Comparison of ENCODE assay signal across 18 mouse cellular contexts in genomic region chr10:62461321-62461720, GRCm38 (mm10). TPM values are rescaled to one million over a fixed set of nuclear protein-coding genes. Genes with fewer than 3 reads are reported as not detected.
DNase-seq lines count a peak whose midpoint lies in the region.
"Had no signal": no experiment of that assay in that cellular context is flagged by ENCODE, and none has a peak within 500 bp of the region (broad histone marks: within the 10 kb centered on the region; RNA-seq: fewer than 3 reads in every experiment).

No protein-coding gene starts in this region.

- DNase-seq in 3T3-L1 (ENCODE audit: low read depth, low spot score), result peak; percentile 64
- DNase-seq in NIH3T3 (ENCODE audit: low read depth), result peak; percentile 79
- DNase-seq in natural killer cell, adult 2 months (ENCODE audit: low spot score in 2 of 2), result no peak
- DNase-seq in gastrocnemius, adult 8-10 months (ENCODE audit: low spot score in 2 of 2), result no peak
- DNase-seq: adrenal gland, adult 2 months; adrenal gland, adult 8-10 months; adrenal gland, postnatal 10 days; adrenal gland, postnatal 14 days; adrenal gland, postnatal 25 days; adrenal gland, postnatal 36 days; B cell, adult 2 months; cerebellum, adult 11 months; cerebellum, adult 11-12 months; cerebellum, adult 18-20 months; cerebellum, adult 2 months; cerebellum, adult 8-10 months had no signal

RNA-seq across cellular contexts. Expression of gene Supv3l1, which starts 11.8 kb away (rescaled TPM):
- 10 to 100 TPM; 15.1 to 19.9 (median 17.7) TPM for total RNA-seq in gastrocnemius, adult 8-10 months (2022)

RNA-seq across cellular contexts. Expression of gene 4930507D05Rik, which starts 12.0 kb away (rescaled TPM):
- not detected for total RNA-seq in gastrocnemius, adult 8-10 months (2022)

RNA-seq across cellular contexts. Expression of gene Vps26a, which starts 25.3 kb away (rescaled TPM):
- 10 to 100 TPM; 27.5 to 31.7 (median 29.6) TPM for total RNA-seq in gastrocnemius, adult 8-10 months (2022)

RNA-seq across cellular contexts. Expression of gene Hkdc1, which starts 39.0 kb away (rescaled TPM):
- not detected for total RNA-seq in gastrocnemius, adult 8-10 months (2022)
- total RNA-seq: adrenal gland, adult 18-20 months; adrenal gland, adult 2 months; adrenal gland, adult 8-10 months; adrenal gland, postnatal 14 days; adrenal gland, postnatal 25 days; adrenal gland, postnatal 36 days; CH12.LX had no signal

Comparison
In these comparisons a context has a peak if more than half of its experiments do, and no peak if none do; other contexts are left out.
1. DNase-seq: peak in 3T3-L1 (single experiment) and NIH3T3 (single experiment); none in natural killer cell, adult 2 months (0 of 2) and gastrocnemius, adult 8-10 months (0 of 2).